Mouse (Mus musculus): ENCODE results near the gene Psme2. TPM values are rescaled to one million over a fixed set of nuclear protein-coding genes. Genes with fewer than 3 reads are reported as not detected.

The Psme2 gene
- polyA plus RNA-seq, 1 experiment from 2014 or later: 366 TPM

Other genes starting within 250 kb of the Psme2 start
- gene Dhrs4, start 112.4 kb downstream of the Psme2 start, polyA plus RNA-seq (2015; fragmentation: Nextera tagmentation; extraction: Ambion mirVana): 137 and 139 TPM in 2 replicates
- gene Carmil3, start 100.5 kb downstream of the Psme2 start, polyA plus RNA-seq (2015; fragmentation: Nextera tagmentation; extraction: Ambion mirVana): 2.2 and 2.4 TPM in 2 replicates
- 0.25 and 0.40 TPM in 2 replicates for gene Cpne6, start 80.7 kb downstream of the Psme2 start, polyA plus RNA-seq (2015; fragmentation: Nextera tagmentation; extraction: Ambion mirVana)
- not detected in 2 replicates for gene Nrl, start 66.1 kb downstream of the Psme2 start, polyA plus RNA-seq (2015; fragmentation: Nextera tagmentation; extraction: Ambion mirVana)
- gene Pck2, start 50.8 kb downstream of the Psme2 start, polyA plus RNA-seq (2015; fragmentation: Nextera tagmentation; extraction: Ambion mirVana): 48.8 and 50.8 TPM in 2 replicates
- 72.8 and 86.2 TPM in 2 replicates for gene Dcaf11, start 31.1 kb downstream of the Psme2 start, polyA plus RNA-seq (2015; fragmentation: Nextera tagmentation; extraction: Ambion mirVana)
- gene A730061H03Rik, start 30.7 kb downstream of the Psme2 start, polyA plus RNA-seq (2015; fragmentation: Nextera tagmentation; extraction: Ambion mirVana): 2.2 and 2.4 TPM in 2 replicates
- 0.49 and 0.72 TPM in 2 replicates for gene Fitm1, start 15.5 kb downstream of the Psme2 start, polyA plus RNA-seq (2015; fragmentation: Nextera tagmentation; extraction: Ambion mirVana)
- gene Psme1, start 13.0 kb downstream of the Psme2 start, polyA plus RNA-seq (2015; fragmentation: Nextera tagmentation; extraction: Ambion mirVana): 197 and 207 TPM in 2 replicates
- 9.6 and 11.6 TPM in 2 replicates for gene Emc9, start 5.8 kb downstream of the Psme2 start, polyA plus RNA-seq (2015; fragmentation: Nextera tagmentation; extraction: Ambion mirVana)
- gene Rnf31, start 595 bp upstream of the Psme2 start, polyA plus RNA-seq (2015; fragmentation: Nextera tagmentation; extraction: Ambion mirVana): 15.7 and 16.3 TPM in 2 replicates
- gene Irf9, start 12.5 kb upstream of the Psme2 start, polyA plus RNA-seq (2015; fragmentation: Nextera tagmentation; extraction: Ambion mirVana): 10.5 and 10.8 TPM in 2 replicates
- gene Rec8, start 26.9 kb upstream of the Psme2 start, polyA plus RNA-seq (2015; fragmentation: Nextera tagmentation; extraction: Ambion mirVana): 8.2 and 10.5 TPM in 2 replicates
- gene Ipo4, start 44.8 kb upstream of the Psme2 start, polyA plus RNA-seq (2015; fragmentation: Nextera tagmentation; extraction: Ambion mirVana): 63.8 and 72.8 TPM in 2 replicates
- gene Gm49378, start 46.8 kb upstream of the Psme2 start, polyA plus RNA-seq (2015; fragmentation: Nextera tagmentation; extraction: Ambion mirVana): 0.86 and 2.6 TPM in 2 replicates
- 119 and 124 TPM in 2 replicates for gene Tm9sf1, start 52.7 kb upstream of the Psme2 start, polyA plus RNA-seq (2015; fragmentation: Nextera tagmentation; extraction: Ambion mirVana)
- gene Tssk4, start 59.1 kb upstream of the Psme2 start, polyA plus RNA-seq (2015; fragmentation: Nextera tagmentation; extraction: Ambion mirVana): 0.75 and 1.2 TPM in 2 replicates
- gene Mdp1, start 69.4 kb upstream of the Psme2 start, polyA plus RNA-seq (2015; fragmentation: Nextera tagmentation; extraction: Ambion mirVana): 58.4 and 62.1 TPM in 2 replicates
- 58.6 and 58.7 TPM in 2 replicates for gene Gmpr2, start 80.8 kb upstream of the Psme2 start, polyA plus RNA-seq (2015; fragmentation: Nextera tagmentation; extraction: Ambion mirVana)
- 510 and 527 TPM in 2 replicates for gene Nedd8, start 81.0 kb upstream of the Psme2 start, polyA plus RNA-seq (2015; fragmentation: Nextera tagmentation; extraction: Ambion mirVana)
- 35.8 and 38.7 TPM in 2 replicates for gene Tinf2, start 90.7 kb upstream of the Psme2 start, polyA plus RNA-seq (2015; fragmentation: Nextera tagmentation; extraction: Ambion mirVana)
- gene Tgm1, start 122.8 kb upstream of the Psme2 start, polyA plus RNA-seq (2015; fragmentation: Nextera tagmentation; extraction: Ambion mirVana): 1.1 and 1.2 TPM in 2 replicates
- 34.1 and 34.9 TPM in 2 replicates for gene Rabggta, start 131.2 kb upstream of the Psme2 start, polyA plus RNA-seq (2015; fragmentation: Nextera tagmentation; extraction: Ambion mirVana)
- 99.4 and 117 TPM in 2 replicates for gene Dhrs1, start 154.6 kb upstream of the Psme2 start, polyA plus RNA-seq (2015; fragmentation: Nextera tagmentation; extraction: Ambion mirVana)
- gene Nop9, start 154.6 kb upstream of the Psme2 start, polyA plus RNA-seq (2015; fragmentation: Nextera tagmentation; extraction: Ambion mirVana): 35.6 and 36.0 TPM in 2 replicates
- gene Cideb, start 167.3 kb upstream of the Psme2 start, polyA plus RNA-seq (2015; fragmentation: Nextera tagmentation; extraction: Ambion mirVana): 52.7 and 63.5 TPM in 2 replicates
- 0.31 and 0.52 TPM in 2 replicates for gene Ltb4r2, start 170.3 kb upstream of the Psme2 start, polyA plus RNA-seq (2015; fragmentation: Nextera tagmentation; extraction: Ambion mirVana)
- 0.93 and 1.0 TPM in 2 replicates for gene Ltb4r1, start 174.8 kb upstream of the Psme2 start, polyA plus RNA-seq (2015; fragmentation: Nextera tagmentation; extraction: Ambion mirVana)
- 6.7 and 7.0 TPM in 2 replicates for gene Adcy4, start 193.0 kb upstream of the Psme2 start, polyA plus RNA-seq (2015; fragmentation: Nextera tagmentation; extraction: Ambion mirVana)
- gene Ripk3, start 197.8 kb upstream of the Psme2 start, polyA plus RNA-seq (2015; fragmentation: Nextera tagmentation; extraction: Ambion mirVana): 45.2 and 45.6 TPM in 2 replicates
- 25.7 and 26.3 TPM in 2 replicates for gene Nfatc4, start 232.0 kb upstream of the Psme2 start, polyA plus RNA-seq (2015; fragmentation: Nextera tagmentation; extraction: Ambion mirVana)